Mouse (Mus musculus) midbrain, embryonic 10.5 days (tissue): ENCODE measurements around the gene Fam208a. TPM values are rescaled to one million over a fixed set of nuclear protein-coding genes. Genes with fewer than 3 reads are reported as not detected.

Experiments
- DNase-seq: peaks from one replicate; pipeline ENCODE4 v3.0.0-alpha.2; 2017; ENCODE audit warnings: low spot score
- H3K27ac ChIP-seq: fragments of 300-500 bp; sonication (generic); replicated peaks from 2 replicates; pipeline ENCODE4 v1.5.1; 2016; ENCODE audit warnings: mild to moderate bottlenecking
- H3K27me3 ChIP-seq: fragments of 300-500 bp; sonication (generic); 2 replicates; pipeline ENCODE4 v1.6.1; 2016; ENCODE audit warnings: low read depth, mild to moderate bottlenecking; ENCODE audit not compliant: poor library complexity, severe bottlenecking
- H3K36me3 ChIP-seq: fragments of 300-500 bp; sonication (generic); 2 replicates; pipeline ENCODE4 v1.6.1; 2016; ENCODE audit warnings: mild to moderate bottlenecking, moderate library complexity
- H3K4me1 ChIP-seq: fragments of 300-500 bp; sonication (generic); 2 replicates; pipeline ENCODE4 v1.6.1; 2016
- H3K4me3 ChIP-seq: fragments of 300-500 bp; sonication (generic); 2 replicates; pipeline ENCODE4 v1.5.1; 2016; ENCODE audit warnings: mild to moderate bottlenecking, moderate library complexity
- H3K9me3 ChIP-seq: fragments of 300-500 bp; sonication (generic); replicated peaks from 2 replicates; pipeline ENCODE4 v1.6.1; 2016; ENCODE audit warnings: mild to moderate bottlenecking
- WGBS: fragments of 180-500 bp; shearing (Covaris S2); methylation state at CpG from one replicate; pipeline ENCODE4 v1.1.7; 2016; 5-methylcytosine and 5-hydroxymethylcytosine counted together
- polyA plus RNA-seq: library from polyadenylated mRNA; unstranded; fragments of >200 nt; fragmentation: Nextera tagmentation; extraction: Ambion mirVana; gene quantifications from 2 replicates; pipeline ENCODE4 v1.2.1, GENCODE M21; 2016

The Fam208a gene
- polyA plus RNA-seq, 1 experiment from 2014 or later = 12.1 TPM

GRCm38 (mm10) chr14:27400495-27400894 is 28.1 kb upstream of the Fam208a start:
- WGBS = 86% methylated on average over 6 of the region's 6 CpGs
- Histone ChIP-seq H3K4me1 (no peaks in the 10 kb centered on the region), H3K4me3 (no peak overlapping the region), H3K9me3 (no peaks in the 10 kb centered on the region), H3K27ac (no peak overlapping the region), H3K36me3 (no peaks in the 10 kb centered on the region), H3K27me3 (no peaks in the 10 kb centered on the region)
- DNase-seq = no peak

DNA sequence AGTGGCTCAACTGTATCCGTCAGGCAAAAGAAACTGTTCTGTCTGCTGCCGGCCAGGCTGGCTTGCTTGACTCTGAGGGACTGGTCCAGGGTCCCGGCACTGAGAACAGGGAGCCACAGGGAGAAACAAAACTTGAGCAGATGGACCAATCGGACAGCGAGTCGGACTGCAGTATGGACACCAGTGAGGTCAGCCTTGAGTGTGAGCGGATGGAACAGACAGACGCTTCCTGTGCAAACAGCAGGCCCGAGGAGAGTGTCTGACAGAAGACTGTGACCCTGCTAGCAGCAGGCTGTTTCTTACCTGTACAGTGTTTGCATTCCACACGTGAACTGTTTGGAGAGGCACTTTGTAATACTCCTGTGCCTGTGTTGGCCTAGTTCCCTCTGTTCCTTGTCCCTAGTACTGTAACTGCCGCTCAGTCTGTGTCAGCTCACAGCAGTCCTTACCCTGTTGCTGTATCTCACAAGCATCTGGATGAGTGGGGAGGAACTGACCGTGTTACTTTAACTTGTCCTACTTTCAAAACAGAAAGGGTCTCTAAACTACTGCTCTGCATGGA is 26.8 kb upstream of the Fam208a start:
- Histone ChIP-seq H3K4me3 (no peak overlapping the region), H3K36me3 (no peaks in the 10 kb centered on the region), H3K4me1 (no peaks in the 10 kb centered on the region), H3K9me3 (0 out of 2 replicates have a peak, but pooled peaks cover 5% of the 10 kb centered on the region), H3K27me3 (no peaks in the 10 kb centered on the region), H3K27ac (no peak overlapping the region)
- DNase-seq = no peak
- 90% methylated on average over 12 of the region's 12 CpGs for WGBS

DNA sequence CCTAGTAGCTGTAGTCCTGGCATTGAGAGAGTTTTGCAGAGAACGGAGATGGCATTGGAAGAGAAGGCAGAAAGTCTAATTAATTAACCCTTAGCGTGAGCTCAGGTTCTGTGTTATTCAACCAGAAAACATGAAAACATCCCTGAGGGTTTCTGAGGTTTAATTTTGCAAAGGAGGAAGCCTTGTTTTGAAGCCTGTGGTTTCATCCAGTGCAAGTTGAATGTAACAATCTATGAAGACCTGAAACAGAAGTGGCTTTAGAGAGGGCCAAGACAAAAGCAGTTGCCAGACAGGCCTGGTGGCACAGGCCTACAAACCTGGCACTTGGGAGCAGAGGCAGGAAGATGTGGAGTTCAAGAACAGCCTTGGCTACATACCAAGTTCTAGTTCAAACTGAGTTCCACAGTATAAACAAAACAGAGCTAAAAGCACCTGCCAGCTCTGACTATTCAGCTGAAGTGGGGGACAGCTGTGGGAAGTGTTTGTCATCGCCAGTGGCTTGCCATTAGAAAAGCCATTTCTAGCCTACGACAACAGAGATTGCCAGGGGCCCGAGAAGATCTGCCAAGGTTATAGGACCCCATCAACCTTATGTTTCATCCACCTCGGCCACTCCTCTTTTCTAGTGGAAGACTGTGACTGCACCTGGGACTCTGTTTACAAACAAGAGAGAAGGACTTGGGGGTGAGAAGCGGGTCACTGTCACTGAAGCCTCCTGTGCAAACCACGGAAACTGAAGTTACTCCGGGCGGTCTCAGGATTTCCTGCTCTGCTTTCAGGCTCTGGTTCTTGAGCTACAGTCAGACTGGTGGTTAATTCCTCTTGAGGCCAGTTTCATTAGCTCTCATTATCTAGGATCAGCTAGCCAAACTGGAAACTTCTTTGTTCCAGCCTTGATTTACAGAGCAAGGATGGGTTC is 26.0 kb upstream of the Fam208a start:
- H3K4me1 ChIP-seq = no peaks in the 10 kb centered on the region
- H3K27me3 ChIP-seq = no peaks in the 10 kb centered on the region
- H3K9me3 ChIP-seq = 0 out of 2 replicates have a peak, but pooled peaks cover 5% of the 10 kb centered on the region
- no peaks in the 10 kb centered on the region for H3K36me3 ChIP-seq
- DNase-seq = no peak
- no peak overlapping the region for H3K4me3 ChIP-seq
- H3K27ac ChIP-seq = no peak overlapping the region
- WGBS = 85% methylated on average over 10 of the region's 10 CpGs

DNA sequence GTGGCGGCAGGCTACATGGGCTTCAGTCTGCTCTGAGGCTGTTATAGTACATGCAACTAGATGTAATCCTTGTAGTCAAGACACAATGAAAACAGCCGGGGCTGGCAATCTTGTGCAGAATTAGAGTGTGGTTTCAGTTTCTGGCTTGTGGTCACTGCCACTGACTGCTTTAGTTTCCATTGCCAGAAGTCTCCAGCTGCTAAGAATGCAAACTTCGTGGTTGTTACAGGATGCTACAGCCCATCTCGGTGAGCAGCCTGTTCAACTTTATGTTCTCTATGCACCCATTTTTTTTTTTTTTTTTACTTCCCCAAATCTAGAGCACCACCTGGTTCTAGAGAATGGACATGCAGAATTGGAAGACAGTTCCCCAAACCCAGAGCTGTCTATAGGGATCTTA is 23.2 kb upstream of the Fam208a start:
- WGBS = 92% methylated on average over 4 of the region's 4 CpGs

DNA sequence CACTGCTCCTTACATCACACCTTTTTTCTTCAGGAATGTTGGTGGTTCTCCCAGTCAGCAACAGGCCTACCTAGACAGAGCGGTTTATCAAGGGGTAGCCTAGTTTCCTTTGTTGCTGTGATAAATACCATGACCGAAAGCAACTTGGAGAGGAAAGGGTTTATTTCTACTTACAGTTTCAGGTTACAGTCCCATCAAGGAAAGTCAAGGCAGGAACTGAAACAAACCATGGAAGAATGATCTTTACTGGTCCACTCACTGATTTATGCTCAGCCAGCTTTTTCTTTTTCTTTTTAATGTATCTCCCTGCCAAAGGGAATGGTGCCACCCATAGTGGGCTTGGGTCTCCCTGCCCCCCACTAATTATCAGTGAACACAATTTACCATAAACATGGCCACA is 22.7 kb upstream of the Fam208a start:
- no peak for DNase-seq
- Histone ChIP-seq H3K36me3 (no peaks in the 10 kb centered on the region), H3K27ac (no peak overlapping the region), H3K4me1 (no peaks in the 10 kb centered on the region), H3K4me3 (no peak overlapping the region), H3K27me3 (no peaks in the 10 kb centered on the region), H3K9me3 (peaks cover 5% of the 10 kb centered on the region; the same call in 1 of the 2 replicates)
- WGBS = 93% methylated on average over 2 of the region's 2 CpGs

More for the DNA sequence above, 23.2 kb upstream of the Fam208a start:
- no peaks in the 10 kb centered on the region for H3K27me3 ChIP-seq
- no peak overlapping the region for H3K27ac ChIP-seq
- peaks cover 5% of the 10 kb centered on the region; the same call in 1 of the 2 replicates for H3K9me3 ChIP-seq
- no peak for DNase-seq
- no peaks in the 10 kb centered on the region for H3K4me1 ChIP-seq
- H3K4me3 ChIP-seq = no peak overlapping the region
- H3K36me3 ChIP-seq = no peaks in the 10 kb centered on the region

- no peak for DNase-seq
- no peaks in the 10 kb centered on the region for H3K27me3 ChIP-seq
- H3K4me3 ChIP-seq = no peak overlapping the region
- no peaks in the 10 kb centered on the region for H3K36me3 ChIP-seq
- H3K9me3 ChIP-seq = peaks cover 5% of the 10 kb centered on the region; the same call in 1 of the 2 replicates
- no peaks in the 10 kb centered on the region for H3K4me1 ChIP-seq
- WGBS = 87% methylated on average over 3 of the region's 3 CpGs
- no peak overlapping the region for H3K27ac ChIP-seq
These were observed 20.4 kb upstream of the Fam208a start for GRCm38 (mm10) chr14:27408240-27408639.

DNA sequence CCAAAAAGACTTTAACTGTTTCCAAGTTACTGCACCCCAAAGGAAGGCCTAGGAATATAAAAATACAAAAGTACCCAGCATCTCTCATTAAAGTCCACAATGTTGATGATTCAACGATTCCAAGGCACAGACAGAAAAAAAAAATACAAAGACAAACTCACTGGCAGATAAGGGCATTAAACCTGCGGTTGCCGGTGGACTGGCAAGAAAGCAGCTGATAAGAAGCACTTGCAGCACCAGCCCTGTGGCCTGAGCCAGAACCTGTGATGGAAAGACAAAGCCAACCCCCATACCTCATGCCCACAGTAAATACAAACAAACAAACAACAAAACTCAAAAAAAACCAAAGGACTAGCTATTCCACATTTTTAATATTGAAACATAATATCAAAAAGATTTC is 19.0 kb upstream of the Fam208a start:
- Histone ChIP-seq H3K4me1 (no peaks in the 10 kb centered on the region), H3K9me3 (peaks cover 5% of the 10 kb centered on the region; the same call in 1 of the 2 replicates), H3K36me3 (no peaks in the 10 kb centered on the region), H3K4me3 (no peak overlapping the region), H3K27ac (no peak overlapping the region), H3K27me3 (no peaks in the 10 kb centered on the region)
- no peak for DNase-seq
- 91% methylated on average over 3 of the region's 3 CpGs for WGBS

- no peaks in the 10 kb centered on the region for H3K27me3 ChIP-seq
- H3K36me3 ChIP-seq = no peaks in the 10 kb centered on the region
- no peaks in the 10 kb centered on the region for H3K4me1 ChIP-seq
- DNase-seq = no peak
- H3K9me3 ChIP-seq = no peaks in the 10 kb centered on the region; the same call in 1 of the 2 replicates
- 91% methylated on average over 7 of the region's 7 CpGs for WGBS
- H3K27ac ChIP-seq = no peak overlapping the region
- no peak overlapping the region for H3K4me3 ChIP-seq
These were observed 17.1 kb upstream of the Fam208a start for GRCm38 (mm10) chr14:27411492-27411891.

DNA sequence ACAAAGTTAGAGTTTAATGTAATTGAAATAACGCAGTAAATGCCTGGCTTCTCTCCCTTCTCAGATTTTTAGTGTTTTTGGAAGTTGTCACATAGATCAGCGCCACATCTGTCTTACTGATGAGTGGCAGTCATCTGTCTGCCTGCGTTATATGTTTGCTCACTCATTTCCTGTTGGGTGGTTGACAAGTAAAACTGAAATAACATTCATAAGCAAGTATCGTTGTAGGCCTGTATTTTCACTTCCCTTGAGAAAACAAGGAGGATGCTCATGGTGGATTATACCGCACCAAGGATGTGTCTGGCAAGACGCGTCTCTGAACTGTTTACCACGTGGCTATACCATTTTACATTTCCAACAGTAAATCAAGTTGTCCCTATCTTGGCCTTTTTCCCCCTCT is 15.9 kb upstream of the Fam208a start:
- Histone ChIP-seq H3K36me3 (no peaks in the 10 kb centered on the region), H3K4me3 (no peak overlapping the region), H3K9me3 (no peaks in the 10 kb centered on the region; the same call in 1 of the 2 replicates), H3K4me1 (no peaks in the 10 kb centered on the region), H3K27me3 (no peaks in the 10 kb centered on the region), H3K27ac (no peak overlapping the region)
- no peak for DNase-seq
- 89% methylated on average over 8 of the region's 8 CpGs for WGBS

DNA sequence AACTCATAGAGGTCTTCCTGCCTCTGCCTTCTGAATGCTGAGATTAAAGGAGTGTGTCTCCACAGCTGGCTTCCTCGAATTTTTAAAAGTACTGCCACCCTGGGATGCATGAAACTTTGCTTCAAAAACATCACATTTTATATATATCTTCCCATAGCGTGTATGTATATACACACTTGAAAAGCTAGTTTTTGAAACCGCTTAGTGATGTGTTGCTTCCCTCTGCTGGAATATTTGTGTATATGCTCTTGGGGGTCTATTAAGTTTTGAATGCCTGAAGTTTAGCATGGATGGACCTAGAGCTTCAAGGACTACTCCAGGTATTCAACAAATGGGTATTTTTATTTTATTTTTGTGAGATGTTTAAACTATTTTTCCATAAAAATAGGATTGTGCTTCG is 14.7 kb upstream of the Fam208a start:
- no peaks in the 10 kb centered on the region for H3K4me1 ChIP-seq
- H3K27me3 ChIP-seq = no peaks in the 10 kb centered on the region
- DNase-seq = no peak
- 53% methylated on average over 4 of the region's 4 CpGs for WGBS
- no peaks in the 10 kb centered on the region; the same call in 1 of the 2 replicates for H3K9me3 ChIP-seq
- H3K4me3 ChIP-seq = no peak overlapping the region
- H3K27ac ChIP-seq = no peak overlapping the region
- H3K36me3 ChIP-seq = no peaks in the 10 kb centered on the region

- Histone ChIP-seq H3K27me3 (no peaks in the 10 kb centered on the region), H3K4me1 (no peaks in the 10 kb centered on the region), H3K4me3 (no peak overlapping the region), H3K9me3 (no peaks in the 10 kb centered on the region), H3K36me3 (no peaks in the 10 kb centered on the region), H3K27ac (no peak overlapping the region)
- DNase-seq = no peak
- 87% methylated on average over 3 of the region's 3 CpGs for WGBS
These were observed 7.8 kb upstream of the Fam208a start for GRCm38 (mm10) chr14:27420816-27421215.

- Histone ChIP-seq H3K27me3 (peaks cover 8% of the 10 kb centered on the region), H3K4me3 (no peak overlapping the region), H3K4me1 (no peaks in the 10 kb centered on the region), H3K9me3 (0 out of 2 replicates have a peak, but pooled peaks cover 2% of the 10 kb centered on the region), H3K27ac (no peak overlapping the region), H3K36me3 (no peaks in the 10 kb centered on the region)
- no peak for DNase-seq
- 96% methylated on average over 1 of the region's 1 CpGs for WGBS
These were observed 6.3 kb upstream of the Fam208a start for GRCm38 (mm10) chr14:27422301-27422700.
